Mouse (Mus musculus) embryonic stem cell, embryonic (primary cell): Measurements from ENCODE around the gene Neurog1.

Source experiments
- CTCF ChIA-PET, 4 experiments: fragments of 300-600 bp in 2 of 4; fragments of 350-600 bp in 2 of 4; sonication (Branson Sonifier 250); formaldehyde crosslinking; loops; one replicate each; lab custom pipeline; 2022; ENCODE audit warnings: inconsistent platforms in 2 of 4; lab: Charles Lee
- POLR2A ChIA-PET, 4 experiments: fragments of 300-600 bp in 2 of 4; fragments of 350-600 bp in 2 of 4; sonication (Branson Sonifier 250); formaldehyde crosslinking; loops; one replicate each; lab custom pipeline; 2022; ENCODE audit warnings: antibody characterized with exemption in 4 of 4, inconsistent platforms in 1 of 4; lab: Charles Lee

Gene Neurog1

DNA sequence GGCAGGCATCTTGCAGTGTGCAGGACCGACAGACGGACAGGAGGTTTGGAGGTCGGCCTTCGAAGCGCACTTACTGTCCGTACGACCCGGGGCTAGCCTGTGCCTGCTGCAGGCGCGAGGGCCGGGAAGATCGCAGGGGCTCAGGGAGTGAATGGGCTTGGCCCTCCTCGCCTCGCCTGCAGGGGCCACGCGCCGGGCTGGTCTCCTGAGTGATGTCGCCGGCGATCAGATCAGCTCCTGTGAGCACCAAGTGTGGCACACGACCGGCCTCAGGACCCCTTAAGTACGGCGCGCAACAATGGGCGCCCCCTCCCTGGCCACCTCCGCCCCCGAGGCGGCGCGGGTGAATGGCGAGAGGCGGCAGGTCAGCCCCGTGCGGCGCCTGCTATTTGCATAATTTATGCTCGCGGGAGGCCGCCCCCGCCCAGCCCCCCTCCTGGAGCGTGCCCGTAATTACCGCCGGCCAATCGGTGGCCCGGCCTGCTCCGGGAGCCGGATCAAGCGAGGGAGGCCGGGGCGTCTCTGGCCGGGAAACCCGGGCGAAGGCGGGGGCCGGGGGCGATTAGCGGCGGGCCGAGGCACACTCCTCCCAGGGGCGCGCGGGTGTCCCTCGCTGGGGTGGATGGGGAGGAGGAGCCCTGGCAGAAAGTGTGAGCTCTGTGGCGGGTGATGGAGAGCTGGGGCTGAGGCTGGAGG lies at the start of gene Neurog1:
TSS of gene Neurog1 (minus strand) at position 240 of the 696 bp plus-strand sequence.
- CTCF ChIA-PET, result interaction anchor here (0.5 to 2.0 kb wide), 14 partner anchors 14 to 509 kb away, joined by 3 to 8 read pairs (median 4); no protein-coding TSS in a partner anchor
- POLR2A ChIA-PET, result interaction anchor here in 3 of 4 experiments (0.7 to 1.9 kb wide), 6 partner anchors 16 to 423 kb away, joined by 4 to 6 read pairs (median 4); no protein-coding TSS in a partner anchor

DNA sequence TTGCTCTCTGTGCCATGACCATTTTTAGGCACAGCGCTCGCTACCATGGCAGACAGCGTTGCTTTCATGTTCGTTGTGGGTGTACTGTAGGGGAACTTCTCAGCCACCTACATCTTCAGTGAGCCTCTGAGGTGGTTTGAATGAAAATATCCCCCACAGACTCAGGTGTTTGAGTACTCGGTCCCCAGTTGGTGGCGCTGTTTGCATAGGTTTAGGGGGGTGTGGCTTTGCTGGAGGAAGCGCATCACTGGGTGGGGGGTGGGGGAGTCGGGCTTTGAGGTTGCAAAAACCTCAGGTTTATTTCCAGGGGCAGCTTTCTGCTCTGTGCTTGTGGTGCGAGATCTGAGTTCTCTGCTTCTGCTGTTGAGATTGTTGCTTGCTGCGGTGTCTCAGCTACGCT lies 47.4 kb upstream of the Neurog1 start:
- CTCF ChIA-PET, result interaction anchor here (0.6 to 1.3 kb wide), 6 partner anchors 9 to 961 kb away, joined by 3 to 6 read pairs (median 4); no protein-coding TSS in a partner anchor
- POLR2A ChIA-PET, result interaction anchor here in 2 of 4 experiments (0.6 to 0.7 kb wide), 2 partner anchors 120 to 236 kb away, joined by 3 read pairs; no protein-coding TSS in a partner anchor

DNA sequence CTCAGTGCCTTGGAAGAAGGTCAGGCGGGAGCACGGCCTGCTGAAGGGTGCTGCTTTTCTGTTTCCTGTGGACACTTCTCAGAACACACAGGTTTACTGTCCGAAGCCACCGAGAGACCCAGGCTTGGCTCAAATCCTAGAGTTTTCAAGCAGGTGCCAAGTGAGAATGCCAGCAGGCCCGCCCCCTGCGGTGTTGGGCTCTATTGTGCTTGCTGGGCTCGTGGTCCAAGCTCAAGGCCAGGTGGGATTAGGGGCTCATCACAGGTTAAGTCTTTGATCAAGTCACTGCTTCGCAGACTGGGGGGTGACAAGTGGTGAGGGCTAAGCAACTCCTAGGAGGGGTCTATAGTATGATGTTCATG lies 44.7 kb upstream of the Neurog1 start:
- ChIA-PET CTCF (interaction anchor here (0.6 to 1.9 kb wide), 11 partner anchors 17 to 362 kb away, joined by 3 to 8 read pairs (median 3); no protein-coding TSS in a partner anchor), POLR2A (interaction anchor here in 2 of 4 experiments (0.6 to 2.8 kb wide), 12 partner anchors 13 to 674 kb away, joined by 3 to 12 read pairs (median 4); partner anchors contain the start of genes Caml (in 1 of the 2) and Smad5 (in 1 of the 2))

DNA sequence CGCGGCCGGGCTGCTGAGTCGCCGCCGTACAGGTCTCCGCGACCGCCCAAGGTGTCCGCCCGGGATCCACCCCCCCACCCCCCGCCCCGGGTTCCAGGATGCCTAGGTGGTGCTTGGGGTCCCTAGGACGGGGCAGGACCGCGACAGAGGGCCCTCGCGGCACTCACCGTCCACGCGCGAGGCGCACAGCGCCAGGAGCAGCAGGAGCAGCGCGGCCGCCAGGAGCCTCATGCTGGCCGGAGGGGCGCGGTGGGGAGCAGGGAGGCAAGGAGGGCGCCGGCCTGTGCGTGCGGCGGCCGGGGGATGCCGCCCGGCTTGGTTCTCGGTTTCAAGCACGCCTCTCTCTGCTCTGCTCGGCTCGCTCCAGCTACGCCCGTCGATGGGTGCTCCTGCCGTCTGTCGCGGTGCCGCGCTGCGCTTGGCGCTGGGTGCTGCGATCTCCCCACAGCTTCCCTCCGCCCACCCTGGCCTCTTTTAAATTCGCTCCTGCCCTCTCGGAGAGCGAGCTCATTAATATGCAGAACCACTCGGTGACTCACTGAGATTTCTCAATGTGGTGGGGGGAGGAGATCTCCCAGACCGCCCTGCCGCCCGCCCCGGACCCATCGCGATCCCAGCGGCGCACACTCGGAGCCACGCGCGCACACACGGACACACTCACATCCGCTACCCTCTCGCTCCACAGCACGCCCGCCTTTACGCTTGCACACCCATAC lies 44.1 kb upstream of the Neurog1 start, which contains the start of gene Cxcl14:
TSS of gene Cxcl14 (minus strand) at position 609 of the 716 bp plus-strand sequence.
- CTCF ChIA-PET, result interaction anchor here (0.6 to 1.9 kb wide), 15 partner anchors 16 to 533 kb away, joined by 3 to 8 read pairs (median 3); no protein-coding TSS in a partner anchor
- POLR2A ChIA-PET, result interaction anchor here in 2 of 4 experiments (0.6 to 2.8 kb wide), 14 partner anchors 13 to 674 kb away, joined by 3 to 12 read pairs (median 4); partner anchors contain the start of genes Caml (in 1 of the 2), Neurog1 (in 1 of the 2) and Smad5 (in 1 of the 2)

- ChIA-PET POLR2A (interaction anchor here in 2 of 4 experiments (0.7 to 2.8 kb wide), 4 partner anchors 20 to 123 kb away, joined by 3 to 7 read pairs (median 5); partner anchors contain the start of gene Neurog1 (in 1 of the 2)), CTCF (interaction anchor here (0.6 to 1.9 kb wide), 11 partner anchors 16 to 363 kb away, joined by 3 to 8 read pairs (median 3); no protein-coding TSS in a partner anchor)
These were observed 43.6 kb upstream of the Neurog1 start for GRCm38 (mm10) chr13:56295586-56295942.

DNA sequence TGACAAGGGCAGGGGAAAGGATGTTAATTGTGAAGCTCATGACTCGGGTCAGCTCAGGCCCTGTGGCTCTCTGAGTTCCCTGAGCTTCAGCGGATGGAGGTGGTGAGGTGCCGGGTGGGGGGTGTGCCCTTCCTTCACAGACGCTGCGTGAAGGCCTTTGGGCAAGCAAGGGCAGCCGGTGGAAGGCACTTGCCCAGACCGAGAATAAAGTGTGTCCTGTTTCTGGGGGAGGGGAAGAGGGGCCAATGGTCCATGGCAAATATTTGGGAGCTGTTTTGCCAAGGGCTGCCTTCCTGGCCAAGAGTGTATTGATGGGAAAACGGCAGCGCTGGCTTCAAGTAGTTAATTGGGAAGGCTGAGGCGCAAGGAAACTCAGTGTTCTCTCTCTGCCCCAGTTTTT lies 42.9 kb upstream of the Neurog1 start:
- CTCF ChIA-PET, result interaction anchor here in 1 of 4 experiments (0.8 kb wide), 1 partner anchor 15 kb away, joined by 3 read pairs; no protein-coding TSS in a partner anchor
- POLR2A ChIA-PET, result interaction anchor here in 2 of 4 experiments (0.6 to 2.8 kb wide), 4 partner anchors 42 to 456 kb away, joined by 4 to 7 read pairs (median 5); partner anchors contain the start of gene Neurog1 (in 1 of the 2)

DNA sequence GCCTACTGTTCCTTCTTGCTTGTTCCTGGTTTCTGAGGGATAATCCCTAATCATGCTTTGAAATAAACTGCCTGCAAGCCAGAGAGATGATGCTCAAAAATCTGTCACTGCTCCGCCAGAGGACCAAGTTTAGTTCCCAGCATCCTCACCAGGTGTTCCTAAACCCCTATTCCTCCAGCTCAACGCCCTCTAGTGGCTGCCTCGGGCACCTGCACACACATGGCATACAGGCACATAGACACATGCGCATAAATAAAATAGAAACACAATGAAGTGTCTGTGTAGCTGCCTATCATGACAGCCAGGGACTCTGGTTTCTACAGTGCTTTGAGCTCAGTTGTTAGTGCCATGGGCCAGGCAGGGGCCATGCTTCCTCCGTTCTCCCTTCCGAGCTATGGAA lies 38.0 kb upstream of the Neurog1 start:
- POLR2A ChIA-PET, result interaction anchor here (1.0 to 1.6 kb wide), 8 partner anchors 10 to 143 kb away, joined by 3 to 6 read pairs (median 4); no protein-coding TSS in a partner anchor
- CTCF ChIA-PET, result interaction anchor here (0.6 to 4.0 kb wide), 43 partner anchors 8 to 979 kb away, joined by 3 to 36 read pairs (median 4); no protein-coding TSS in a partner anchor

- POLR2A ChIA-PET, result interaction anchor here (0.6 to 1.6 kb wide), 11 partner anchors 9 to 272 kb away, joined by 3 to 6 read pairs (median 3); no protein-coding TSS in a partner anchor
- CTCF ChIA-PET, result interaction anchor here (0.7 to 4.0 kb wide), 33 partner anchors 8 to 980 kb away, joined by 3 to 36 read pairs (median 5); no protein-coding TSS in a partner anchor
These were observed 37.3 kb upstream of the Neurog1 start for GRCm38 (mm10) chr13:56289261-56289660.

- ChIA-PET CTCF (interaction anchor here (0.5 to 4.0 kb wide), 19 partner anchors 9 to 420 kb away, joined by 3 to 36 read pairs (median 6); no protein-coding TSS in a partner anchor), POLR2A (interaction anchor here (0.6 to 1.6 kb wide), 7 partner anchors 8 to 133 kb away, joined by 3 to 6 read pairs (median 3); no protein-coding TSS in a partner anchor)
These were observed 36.6 kb upstream of the Neurog1 start for GRCm38 (mm10) chr13:56288601-56289000.

DNA sequence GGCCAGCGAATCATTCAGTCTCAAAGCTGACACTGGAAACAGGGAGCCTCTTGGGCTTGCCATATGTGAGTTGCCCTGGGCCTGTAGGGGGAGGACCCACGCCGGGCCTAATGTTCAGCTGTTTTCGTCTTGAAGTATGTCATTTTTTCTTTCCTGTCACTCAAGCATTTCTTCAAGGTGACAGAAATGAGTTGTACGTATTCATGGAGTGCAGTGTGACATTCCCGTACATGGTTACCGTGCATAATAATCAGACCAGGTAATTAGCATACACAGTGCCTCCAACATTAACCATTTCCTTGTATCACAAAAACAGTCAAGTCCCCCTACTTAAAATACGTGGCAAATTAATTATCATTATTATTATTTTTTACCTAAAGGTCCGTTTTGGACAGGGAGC lies 35.1 kb upstream of the Neurog1 start:
- CTCF ChIA-PET, result interaction anchor here in 3 of 4 experiments (0.6 to 2.3 kb wide), 5 partner anchors 14 to 228 kb away, joined by 3 to 7 read pairs (median 4); no protein-coding TSS in a partner anchor

GRCm38 (mm10) chr13:56283321-56283720 lies 31.4 kb upstream of the Neurog1 start:
- ChIA-PET CTCF (interaction anchor here in 3 of 4 experiments (0.5 to 5.8 kb wide), 10 partner anchors 8 to 147 kb away, joined by 3 to 174 read pairs (median 4); partner anchors contain the start of gene Gm3045 (in 1 of the 3)), POLR2A (interaction anchor here in 3 of 4 experiments (0.6 to 1.4 kb wide), 5 partner anchors 13 to 239 kb away, joined by 3 to 7 read pairs (median 4); partner anchors contain the start of gene Cxcl14 (in 1 of the 3))

More for the DNA sequence above, 35.1 kb upstream of the Neurog1 start:
- POLR2A ChIA-PET, result interaction anchor here in 1 of 4 experiments (0.7 kb wide), 1 partner anchor 111 kb away, joined by 3 read pairs; no protein-coding TSS in a partner anchor

GRCm38 (mm10) chr13:56280356-56280755 lies 28.4 kb upstream of the Neurog1 start:
- POLR2A ChIA-PET, result interaction anchor here (0.6 to 2.4 kb wide), 13 partner anchors 9 to 163 kb away, joined by 3 to 11 read pairs (median 4); no protein-coding TSS in a partner anchor
- CTCF ChIA-PET, result interaction anchor here (0.6 to 5.8 kb wide), 50 partner anchors 9 to 526 kb away, joined by 3 to 174 read pairs (median 7); partner anchors contain the start of genes Cxcl14 (in 1 of the 4), Gm3045 (in 1 of the 4) and Slc25a48 (in 1 of the 4)

DNA sequence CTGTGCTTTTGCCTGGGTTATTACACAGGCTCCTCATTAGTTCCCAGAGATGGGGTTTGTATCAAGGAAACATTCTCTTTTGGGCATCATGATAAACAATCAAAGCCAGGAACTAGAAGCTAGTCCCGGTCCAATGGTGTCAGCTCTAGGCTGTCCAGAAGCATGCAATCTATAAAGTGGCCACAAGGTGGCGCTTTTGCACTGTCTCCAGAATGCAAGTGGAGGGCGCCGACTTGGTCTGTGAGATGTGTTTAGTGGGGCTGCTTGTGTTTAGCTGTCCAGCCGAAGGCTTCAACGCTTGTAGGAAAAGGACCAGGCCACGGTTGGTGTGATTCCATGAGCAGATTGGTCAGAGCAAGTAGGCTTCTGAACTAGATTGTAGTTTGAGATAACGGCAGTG lies 27.5 kb upstream of the Neurog1 start:
- POLR2A ChIA-PET, result interaction anchor here (0.6 to 2.4 kb wide), 19 partner anchors 9 to 163 kb away, joined by 3 to 11 read pairs (median 4); no protein-coding TSS in a partner anchor
- CTCF ChIA-PET, result interaction anchor here (0.5 to 5.8 kb wide), 115 partner anchors 8 to 990 kb away, joined by 3 to 174 read pairs (median 4); partner anchors contain the start of genes Cxcl14 (in 2 of the 4), Gm3045 (in 2 of the 4), Slc25a48 (in 2 of the 4) and Smad5 (in 1 of the 4)

DNA sequence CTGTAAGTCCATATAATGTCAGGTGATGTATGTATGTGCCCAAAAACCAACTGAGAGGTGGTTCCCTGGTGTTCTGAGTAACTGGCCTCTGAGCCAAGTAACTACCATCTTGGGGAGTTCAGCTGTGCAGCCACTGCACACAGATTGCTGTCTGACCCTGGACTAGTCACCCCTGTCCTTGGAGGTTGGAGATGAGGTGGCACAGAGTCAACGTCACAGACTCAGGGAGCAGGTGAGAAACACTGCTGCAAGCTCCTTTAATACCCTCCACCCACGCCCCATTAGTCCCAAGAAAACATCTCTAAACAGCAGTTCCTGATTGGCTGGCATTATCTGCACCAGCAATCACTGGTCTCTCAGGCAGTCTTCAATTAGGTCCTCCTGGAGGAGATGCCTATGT lies 23.2 kb upstream of the Neurog1 start:
- POLR2A ChIA-PET, result interaction anchor here in 1 of 4 experiments (0.6 kb wide), 1 partner anchor 1652 kb away, joined by 3 read pairs; no protein-coding TSS in a partner anchor
- CTCF ChIA-PET, result no interaction called here

- POLR2A ChIA-PET, result interaction anchor here in 2 of 4 experiments (0.7 to 1.3 kb wide), 3 partner anchors 9 to 23 kb away, joined by 3 to 5 read pairs (median 4); no protein-coding TSS in a partner anchor
- CTCF ChIA-PET, result interaction anchor here (0.7 to 2.8 kb wide), 9 partner anchors 9 to 169 kb away, joined by 3 to 11 read pairs (median 4); no protein-coding TSS in a partner anchor
These were observed 18.2 kb upstream of the Neurog1 start for GRCm38 (mm10) chr13:56270124-56270523.

DNA sequence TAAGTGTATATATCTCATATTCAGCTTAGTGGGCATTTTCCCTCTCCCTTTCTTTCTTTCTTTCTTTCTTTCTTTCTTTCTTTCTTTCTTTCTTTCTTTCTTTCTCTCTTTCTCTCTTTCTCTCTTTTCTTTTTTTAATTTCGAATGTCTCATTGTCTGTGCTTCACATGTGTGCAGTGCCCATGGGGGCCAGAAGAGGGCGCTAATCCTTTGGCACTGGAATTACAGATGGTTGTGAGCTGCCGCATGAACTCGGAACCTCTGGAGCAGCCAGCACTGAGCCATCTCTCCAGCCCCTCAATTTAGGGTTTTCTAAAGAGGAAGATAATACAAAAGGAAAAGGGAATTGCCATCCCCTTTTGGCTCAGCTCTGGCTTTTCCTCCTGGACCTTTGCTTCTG lies 15.4 kb upstream of the Neurog1 start:
- ChIA-PET CTCF (interaction anchor here (0.5 to 4.9 kb wide), 48 partner anchors 8 to 1024 kb away, joined by 3 to 88 read pairs (median 5); partner anchors contain the start of gene Cxcl14 (in 2 of the 4)), POLR2A (interaction anchor here in 3 of 4 experiments (0.7 to 1.3 kb wide), 4 partner anchors 70 to 295 kb away, joined by 3 to 9 read pairs (median 4); no protein-coding TSS in a partner anchor)
